Mouse (Mus musculus): ENCODE measurements around the gene Tmem178b. TPM values are rescaled to one million over a fixed set of nuclear protein-coding genes. Genes with fewer than 3 reads are reported as not detected.

The Tmem178b gene
- polyA plus RNA-seq, 1 experiment = 0.34 TPM

GRCm38 (mm10) chr6:40128716-40129115, 255.6 kb downstream of the Tmem178b start:
- Histone ChIP-seq H3K4me1 (ENCODE audit: control insufficient read depth, insufficient read depth, low read length) (no peaks in the 10 kb centered on the region), H3K9ac (ENCODE audit: low read depth, poor library complexity, severe bottlenecking) (no peak overlapping the region), H3K4me3 (ENCODE audit: low read depth, low read length) (no peak overlapping the region), H3K9me3 (replicated peaks; ENCODE audit: control insufficient read depth, insufficient read depth, low read length, poor library complexity, severe bottlenecking) (no peaks in the 10 kb centered on the region), H3K36me3 (ENCODE audit: control insufficient read depth, insufficient read depth, low read length, poor library complexity, severe bottlenecking) (no peaks in the 10 kb centered on the region), H3K27ac (ENCODE audit: insufficient read depth, low read length) (no peak overlapping the region), H3K27me3 (ENCODE audit: control insufficient read depth, insufficient read depth, low read length, poor library complexity, severe bottlenecking) (no peaks in the 10 kb centered on the region)
- no peak for TF ChIP-seq POLR2A (IDR thresholded peaks at IDR 0.05; ENCODE audit: insufficient read depth, low read length)
- no peak for TF ChIP-seq CTCF (IDR thresholded peaks at IDR 0.05; ENCODE audit: low read depth, low read length)
- TF ChIP-seq EP300 (IDR thresholded peaks at IDR 0.05; ENCODE audit: insufficient read depth, low read depth, low read length) = no peak

DNA sequence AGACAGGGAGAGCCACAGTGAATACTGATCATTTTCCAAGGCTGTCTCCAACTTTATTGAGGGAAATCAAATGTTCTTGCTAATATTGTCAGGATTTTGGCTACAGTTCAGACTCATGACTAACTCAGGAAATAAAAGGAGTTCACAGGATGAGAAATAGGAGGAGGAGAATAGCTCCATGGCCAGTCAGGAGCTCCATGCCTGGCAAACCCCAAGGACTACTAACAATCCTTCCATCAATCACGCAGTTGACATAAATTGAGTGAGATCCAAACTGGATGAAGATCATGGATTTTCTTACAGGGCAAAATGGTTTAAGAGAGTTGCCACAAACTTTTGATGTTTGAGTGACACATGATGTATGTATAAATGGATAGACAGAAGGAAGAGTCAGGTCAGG, 258.9 kb downstream of the Tmem178b start:
- Histone ChIP-seq H3K27me3 (ENCODE audit: control insufficient read depth, insufficient read depth, low read length, poor library complexity, severe bottlenecking) (no peaks in the 10 kb centered on the region), H3K27ac (ENCODE audit: insufficient read depth, low read length) (no peak overlapping the region)
- TF ChIP-seq EP300 (IDR thresholded peaks at IDR 0.05; ENCODE audit: insufficient read depth, low read depth, low read length) = no peak
- TF ChIP-seq POLR2A (IDR thresholded peaks at IDR 0.05; ENCODE audit: insufficient read depth, low read length) = no peak
- TF ChIP-seq CTCF (IDR thresholded peaks at IDR 0.05; ENCODE audit: low read depth, low read length) = no peak

GRCm38 (mm10) chr6:40133436-40133835, 260.4 kb downstream of the Tmem178b start:
- Histone ChIP-seq H3K36me3 (ENCODE audit: control insufficient read depth, insufficient read depth, low read length, poor library complexity, severe bottlenecking) (no peaks in the 10 kb centered on the region), H3K27me3 (ENCODE audit: control insufficient read depth, insufficient read depth, low read length, poor library complexity, severe bottlenecking) (no peaks in the 10 kb centered on the region), H3K4me3 (ENCODE audit: low read depth, low read length) (no peak overlapping the region), H3K9me3 (replicated peaks; ENCODE audit: control insufficient read depth, insufficient read depth, low read length, poor library complexity, severe bottlenecking) (no peaks in the 10 kb centered on the region), H3K9ac (ENCODE audit: low read depth, poor library complexity, severe bottlenecking) (no peak overlapping the region), H3K4me1 (ENCODE audit: control insufficient read depth, insufficient read depth, low read length) (no peaks in the 10 kb centered on the region), H3K27ac (ENCODE audit: insufficient read depth, low read length) (no peak overlapping the region)
- TF ChIP-seq CTCF (IDR thresholded peaks at IDR 0.05; ENCODE audit: low read depth, low read length) (no peak), POLR2A (IDR thresholded peaks at IDR 0.05; ENCODE audit: insufficient read depth, low read length) (no peak), EP300 (IDR thresholded peaks at IDR 0.05; ENCODE audit: insufficient read depth, low read depth, low read length) (no peak)

More for the DNA sequence above, 258.9 kb downstream of the Tmem178b start:
- Histone ChIP-seq H3K4me3 (ENCODE audit: low read depth, low read length) (no peak overlapping the region), H3K9me3 (replicated peaks; ENCODE audit: control insufficient read depth, insufficient read depth, low read length, poor library complexity, severe bottlenecking) (no peaks in the 10 kb centered on the region), H3K9ac (ENCODE audit: low read depth, poor library complexity, severe bottlenecking) (no peak overlapping the region), H3K4me1 (ENCODE audit: control insufficient read depth, insufficient read depth, low read length) (no peaks in the 10 kb centered on the region), H3K36me3 (ENCODE audit: control insufficient read depth, insufficient read depth, low read length, poor library complexity, severe bottlenecking) (no peaks in the 10 kb centered on the region)

- no peaks in the 10 kb centered on the region for H3K9me3 ChIP-seq (replicated peaks; ENCODE audit: control insufficient read depth, insufficient read depth, low read length, poor library complexity, severe bottlenecking)
- TF ChIP-seq EP300 (IDR thresholded peaks at IDR 0.05; ENCODE audit: insufficient read depth, low read depth, low read length) (no peak), CTCF (IDR thresholded peaks at IDR 0.05; ENCODE audit: low read depth, low read length) (no peak), POLR2A (IDR thresholded peaks at IDR 0.05; ENCODE audit: insufficient read depth, low read length) (no peak)
- no peaks in the 10 kb centered on the region for H3K4me1 ChIP-seq (ENCODE audit: control insufficient read depth, insufficient read depth, low read length)
- no peaks in the 10 kb centered on the region for H3K36me3 ChIP-seq (ENCODE audit: control insufficient read depth, insufficient read depth, low read length, poor library complexity, severe bottlenecking)
- H3K27ac ChIP-seq (ENCODE audit: insufficient read depth, low read length) = no peak overlapping the region
- H3K4me3 ChIP-seq (ENCODE audit: low read depth, low read length) = no peak overlapping the region
- H3K27me3 ChIP-seq (ENCODE audit: control insufficient read depth, insufficient read depth, low read length, poor library complexity, severe bottlenecking) = no peaks in the 10 kb centered on the region
- H3K9ac ChIP-seq (ENCODE audit: low read depth, poor library complexity, severe bottlenecking) = no peak overlapping the region
Observed at GRCm38 (mm10) chr6:40135716-40136115, 262.6 kb downstream of the Tmem178b start.

GRCm38 (mm10) chr6:40137346-40137745, 264.3 kb downstream of the Tmem178b start:
- H3K9me3 ChIP-seq (replicated peaks; ENCODE audit: control insufficient read depth, insufficient read depth, low read length, poor library complexity, severe bottlenecking) = no peaks in the 10 kb centered on the region
- no peak for TF ChIP-seq POLR2A (IDR thresholded peaks at IDR 0.05; ENCODE audit: insufficient read depth, low read length)
- TF ChIP-seq EP300 (IDR thresholded peaks at IDR 0.05; ENCODE audit: insufficient read depth, low read depth, low read length) = no peak
- no peak for TF ChIP-seq CTCF (IDR thresholded peaks at IDR 0.05; ENCODE audit: low read depth, low read length)
- H3K9ac ChIP-seq (ENCODE audit: low read depth, poor library complexity, severe bottlenecking) = no peak overlapping the region

DNA sequence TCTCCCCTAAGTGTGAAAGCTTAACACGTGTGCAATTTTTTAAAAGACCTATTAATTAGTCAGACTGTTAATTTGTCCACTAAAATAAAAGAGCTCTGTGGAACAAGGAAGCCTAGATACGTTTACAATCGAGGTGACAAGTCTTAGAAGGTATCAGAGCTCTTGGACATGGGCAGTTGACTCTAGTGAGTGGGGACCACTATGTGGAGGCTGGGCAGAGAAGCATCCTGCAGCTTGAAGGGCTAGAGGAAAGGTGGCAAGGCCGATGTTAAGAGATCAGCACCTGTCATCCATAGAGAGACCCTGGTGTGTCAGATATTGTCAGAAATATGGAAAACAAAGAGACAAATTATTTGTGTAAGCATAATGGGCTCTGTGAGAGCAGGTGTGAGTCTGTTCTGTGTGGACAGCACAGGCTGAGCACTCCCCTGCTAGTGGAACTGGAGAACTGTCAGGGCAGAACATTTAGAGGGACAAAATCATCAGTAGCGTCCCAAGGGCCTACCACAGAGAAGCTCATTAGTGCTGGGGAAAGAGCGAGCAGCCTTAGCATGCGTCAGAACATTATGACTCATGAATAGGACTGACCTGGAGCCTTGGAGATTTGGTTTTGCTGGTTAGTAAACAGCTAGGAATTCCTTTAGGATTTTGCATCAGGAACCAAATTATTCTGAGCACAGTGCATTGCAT, 264.9 kb downstream of the Tmem178b start:
- no peaks in the 10 kb centered on the region for H3K36me3 ChIP-seq (ENCODE audit: control insufficient read depth, insufficient read depth, low read length, poor library complexity, severe bottlenecking)
- no peaks in the 10 kb centered on the region for H3K9me3 ChIP-seq (replicated peaks; ENCODE audit: control insufficient read depth, insufficient read depth, low read length, poor library complexity, severe bottlenecking)
- H3K27me3 ChIP-seq (ENCODE audit: control insufficient read depth, insufficient read depth, low read length, poor library complexity, severe bottlenecking) = no peaks in the 10 kb centered on the region
- TF ChIP-seq POLR2A (IDR thresholded peaks at IDR 0.05; ENCODE audit: insufficient read depth, low read length) = no peak
- no peak for TF ChIP-seq EP300 (IDR thresholded peaks at IDR 0.05; ENCODE audit: insufficient read depth, low read depth, low read length)
- no peak for TF ChIP-seq CTCF (IDR thresholded peaks at IDR 0.05; ENCODE audit: low read depth, low read length)
- no peak overlapping the region for H3K9ac ChIP-seq (ENCODE audit: low read depth, poor library complexity, severe bottlenecking)
- H3K4me3 ChIP-seq (ENCODE audit: low read depth, low read length) = no peak overlapping the region
- no peak overlapping the region for H3K27ac ChIP-seq (ENCODE audit: insufficient read depth, low read length)
- no peaks in the 10 kb centered on the region for H3K4me1 ChIP-seq (ENCODE audit: control insufficient read depth, insufficient read depth, low read length)

More at GRCm38 (mm10) chr6:40137346-40137745, 264.3 kb downstream of the Tmem178b start:
- Histone ChIP-seq H3K4me3 (ENCODE audit: low read depth, low read length) (no peak overlapping the region), H3K36me3 (ENCODE audit: control insufficient read depth, insufficient read depth, low read length, poor library complexity, severe bottlenecking) (no peaks in the 10 kb centered on the region), H3K27ac (ENCODE audit: insufficient read depth, low read length) (no peak overlapping the region), H3K4me1 (ENCODE audit: control insufficient read depth, insufficient read depth, low read length) (no peaks in the 10 kb centered on the region), H3K27me3 (ENCODE audit: control insufficient read depth, insufficient read depth, low read length, poor library complexity, severe bottlenecking) (no peaks in the 10 kb centered on the region)

Data from ES-Bruce4 (cell line).